Mouse (Mus musculus) embryonic facial prominence, embryonic 11.5 days (tissue): ENCODE results near the gene Ikzf2. TPM values are rescaled to one million over a fixed set of nuclear protein-coding genes. Genes with fewer than 3 reads are reported as not detected.

Source experiments
- ATAC-seq: fragments of 200-750 bp; cut with Nextera tagmentation; replicated peaks from 2 replicates; pipeline ENCODE4 v1.8.0; 2017; ENCODE audit warnings: low read depth; ENCODE audit not compliant: insufficient number of reproducible peaks, low FRiP score, low TSS enrichment
- DNase-seq: peaks from one replicate; pipeline ENCODE4 v3.0.0-alpha.2; 2015; ENCODE audit warnings: low spot score
- H3K27ac ChIP-seq: fragments of 300-500 bp; sonication (generic); replicated peaks from 2 replicates; pipeline ENCODE4 v1.5.1; 2014; ENCODE audit warnings: mild to moderate bottlenecking, low read depth, low read length, control low read depth
- H3K27me3 ChIP-seq: fragments of 300-500 bp; sonication (generic); 2 replicates; pipeline ENCODE4 v1.6.1; 2014; ENCODE audit warnings: mild to moderate bottlenecking, low read length, moderate library complexity, mixed read lengths; ENCODE audit not compliant: control insufficient read depth, insufficient read depth
- H3K36me3 ChIP-seq: fragments of 300-500 bp; sonication (generic); replicated peaks from 2 replicates; pipeline ENCODE4 v1.6.1; 2014; ENCODE audit warnings: low read depth, mild to moderate bottlenecking, low read length, moderate library complexity, mixed read lengths; ENCODE audit not compliant: control insufficient read depth, insufficient read depth
- H3K4me1 ChIP-seq: fragments of 300-500 bp; sonication (generic); 2 replicates; pipeline ENCODE4 v1.6.1; 2014; ENCODE audit warnings: low read length, mixed read lengths; ENCODE audit not compliant: control insufficient read depth, insufficient read depth
- H3K4me2 ChIP-seq: fragments of 300-500 bp; sonication (generic); 2 replicates; pipeline ENCODE4 v1.6.1; 2014; ENCODE audit warnings: low read depth, mild to moderate bottlenecking, control low read depth, low read length, moderate library complexity
- H3K4me3 ChIP-seq: fragments of 300-500 bp; sonication (generic); 2 replicates; pipeline ENCODE4 v1.5.1; 2014; ENCODE audit warnings: low read depth, low read length, control low read depth
- H3K9ac ChIP-seq: fragments of 300-500 bp; sonication (generic); replicated peaks from 2 replicates; pipeline ENCODE4 v1.6.1; 2014; ENCODE audit warnings: mild to moderate bottlenecking, control low read depth, low read length
- H3K9me3 ChIP-seq: fragments of 300-500 bp; sonication (generic); replicated peaks from 2 replicates; pipeline ENCODE4 v1.6.1; 2016; ENCODE audit warnings: mild to moderate bottlenecking, low read length, inconsistent platforms, mixed read lengths; ENCODE audit not compliant: control insufficient read depth
- WGBS: fragments of 180-500 bp; shearing (Covaris S2); extraction: QIAGEN DNeasy Blood & Tissue Kit; methylation state at CpG from one replicate; pipeline ENCODE4 v1.1.7; 2014; 5-methylcytosine and 5-hydroxymethylcytosine counted together
- polyA plus RNA-seq: library from polyadenylated mRNA; unstranded; fragments of >200 nt; fragmentation: Nextera tagmentation; extraction: Ambion mirVana; gene quantifications from 2 replicates; pipeline ENCODE4 v1.2.1, GENCODE M21; 2014

Ikzf2 gene
- 5.0 and 5.3 TPM in 2 replicates for polyA plus RNA-seq

DNA sequence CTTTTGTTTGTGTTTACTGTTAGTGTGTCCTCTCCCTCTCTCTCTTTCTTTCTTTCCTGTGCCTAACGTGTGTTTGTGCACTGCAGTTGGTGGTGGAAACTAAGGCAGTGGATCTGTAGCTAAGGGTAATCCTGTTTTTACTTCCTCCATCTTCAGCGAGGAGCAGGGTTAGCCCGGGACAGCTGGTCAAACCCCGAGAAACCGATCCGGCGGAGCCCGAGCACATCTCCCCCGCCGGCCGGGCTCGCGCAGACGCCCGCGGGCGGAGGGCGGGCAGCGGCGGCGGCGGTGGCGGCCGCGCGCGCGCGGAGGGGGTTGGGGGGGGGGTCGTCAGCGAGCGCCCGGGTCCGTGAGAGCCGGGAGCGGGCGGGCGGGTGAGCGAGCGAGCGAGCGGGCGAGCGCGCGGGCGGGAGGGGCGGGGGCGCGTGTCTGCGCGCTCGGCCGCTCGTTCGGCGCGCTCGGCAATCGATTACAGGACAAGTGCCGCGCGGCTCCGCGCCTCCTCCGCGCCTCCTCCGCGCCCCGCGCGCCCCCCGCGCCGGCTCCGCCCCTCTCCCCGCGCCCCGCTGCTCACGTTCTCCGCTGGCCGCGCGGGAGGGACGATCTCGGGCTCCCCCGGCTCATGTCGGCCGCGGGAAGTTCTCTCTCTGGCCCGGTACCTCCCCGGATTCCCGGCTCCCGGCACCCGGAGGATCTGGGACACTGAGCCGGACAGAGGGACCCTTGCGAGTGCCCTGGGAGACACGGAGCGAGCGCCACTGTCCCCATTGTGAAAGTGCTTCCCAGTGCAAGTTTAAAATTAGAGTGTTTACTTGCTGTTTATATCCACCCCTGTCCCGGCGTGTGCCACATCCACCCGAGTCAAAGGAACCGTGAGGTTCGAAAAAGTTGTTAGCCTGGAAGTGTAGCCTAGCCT lies at the start of gene Ikzf2:
Gene Ikzf2, minus strand, starts transcription at position 170 of the 916 bp plus-strand sequence.
- peak; percentile 87 for DNase-seq
- no peaks in the 10 kb centered on the region for H3K27me3 ChIP-seq
- under 1% methylated on average over 49 of the region's 105 CpGs for WGBS

GRCm38 (mm10) chr1:69729729-69730128 lies 42.7 kb upstream of the Ikzf2 start:
- ATAC-seq: no peak
- WGBS: 60% methylated on average over 1 of the region's 1 CpGs
- H3K4me1 ChIP-seq: no peaks in the 10 kb centered on the region

More for the DNA sequence above, at the start of gene Ikzf2:
- Histone ChIP-seq H3K4me3 (peak within 1 kb of the TSS; percentile 67), H3K27ac (peak within 1 kb of the TSS; percentile 79), H3K4me2 (peak within 1 kb of the TSS; percentile 63), H3K9me3 (no peaks in the 10 kb centered on the region), H3K9ac (peak within 1 kb of the TSS; percentile 86), H3K4me1 (no peaks in the 10 kb centered on the region), H3K36me3 (no peaks in the 10 kb centered on the region)
- ATAC-seq: peak; percentile 93

DNA sequence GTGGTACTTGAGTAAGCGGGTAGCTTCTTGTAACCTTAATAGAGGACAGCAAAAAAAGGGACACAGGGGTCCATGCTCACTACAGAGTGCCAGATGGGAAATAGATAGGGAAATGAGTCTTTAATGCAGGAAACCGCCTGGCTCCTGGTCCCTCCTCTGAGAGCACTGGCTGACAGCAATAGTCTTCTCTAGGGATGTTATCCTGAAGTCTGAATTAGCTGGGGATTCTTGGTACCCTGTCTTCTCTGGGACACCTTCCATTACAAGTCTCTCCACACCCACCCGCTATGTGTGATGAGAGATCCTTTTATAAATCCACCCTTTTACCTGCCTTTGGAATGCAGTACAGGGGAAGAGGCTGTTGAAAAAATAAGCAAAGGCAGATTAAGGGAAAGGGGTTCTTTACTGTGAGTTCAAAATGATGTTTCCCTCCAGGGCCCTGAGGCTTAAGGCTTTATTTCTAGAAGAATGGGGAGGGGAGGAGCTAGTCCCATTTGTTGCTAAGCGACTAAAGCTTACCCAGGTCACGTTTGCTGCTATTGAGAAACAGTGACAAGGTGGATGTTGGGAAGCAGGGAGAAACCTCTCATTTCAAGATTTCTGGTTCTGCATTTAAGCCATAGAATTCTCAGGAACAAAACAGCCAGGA lies 42.1 kb upstream of the Ikzf2 start:
- Histone ChIP-seq H3K4me3 (no peak overlapping the region), H3K27me3 (no peaks in the 10 kb centered on the region), H3K4me1 (no peaks in the 10 kb centered on the region), H3K9me3 (no peaks in the 10 kb centered on the region), H3K4me2 (no peak overlapping the region), H3K9ac (no peak overlapping the region), H3K36me3 (no peaks in the 10 kb centered on the region), H3K27ac (peak overlapping the region; percentile 36; the same call in 1 of the 2 replicates)
- 30% methylated on average over 5 of the region's 5 CpGs for WGBS
- DNase-seq (peak; percentile 66), ATAC-seq (peak; percentile 59; the same call in 1 of the 2 replicates)

More at GRCm38 (mm10) chr1:69729729-69730128, 42.7 kb upstream of the Ikzf2 start:
- Histone ChIP-seq H3K27ac (no peak overlapping the region), H3K9ac (no peak overlapping the region), H3K4me3 (no peak overlapping the region), H3K4me2 (no peak overlapping the region), H3K9me3 (no peaks in the 10 kb centered on the region), H3K36me3 (no peaks in the 10 kb centered on the region), H3K27me3 (no peaks in the 10 kb centered on the region)
- DNase-seq: peak; percentile 19

DNA sequence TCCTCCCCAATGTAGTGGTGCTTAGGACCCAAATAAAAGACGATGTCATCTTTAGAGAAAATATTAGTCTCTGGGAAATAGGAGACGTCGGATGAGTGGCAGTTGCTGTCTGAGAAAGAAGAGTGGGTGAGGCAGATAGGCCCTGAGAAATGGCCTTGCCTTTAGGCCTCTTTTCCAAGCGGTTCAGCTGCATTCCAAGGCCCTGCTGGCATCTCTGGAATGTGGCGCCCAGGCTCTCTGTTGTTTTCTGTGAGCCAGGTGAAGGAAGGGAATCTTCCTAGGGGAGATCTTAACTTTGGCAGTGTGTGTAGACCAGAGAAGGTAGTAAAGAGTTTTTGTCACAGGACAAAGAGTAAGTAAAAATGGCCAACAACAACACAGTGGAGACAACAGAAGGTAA lies 40.9 kb upstream of the Ikzf2 start:
- no peak overlapping the region for H3K4me2 ChIP-seq
- H3K9me3 ChIP-seq: no peaks in the 10 kb centered on the region
- H3K36me3 ChIP-seq: no peaks in the 10 kb centered on the region
- no peak overlapping the region for H3K4me3 ChIP-seq
- ATAC-seq: no peak
- WGBS: 36% methylated on average over 5 of the region's 5 CpGs
- peak; percentile 40 for DNase-seq
- no peak overlapping the region for H3K27ac ChIP-seq
- no peak overlapping the region for H3K9ac ChIP-seq
- H3K27me3 ChIP-seq: no peaks in the 10 kb centered on the region
- H3K4me1 ChIP-seq: no peaks in the 10 kb centered on the region

DNA sequence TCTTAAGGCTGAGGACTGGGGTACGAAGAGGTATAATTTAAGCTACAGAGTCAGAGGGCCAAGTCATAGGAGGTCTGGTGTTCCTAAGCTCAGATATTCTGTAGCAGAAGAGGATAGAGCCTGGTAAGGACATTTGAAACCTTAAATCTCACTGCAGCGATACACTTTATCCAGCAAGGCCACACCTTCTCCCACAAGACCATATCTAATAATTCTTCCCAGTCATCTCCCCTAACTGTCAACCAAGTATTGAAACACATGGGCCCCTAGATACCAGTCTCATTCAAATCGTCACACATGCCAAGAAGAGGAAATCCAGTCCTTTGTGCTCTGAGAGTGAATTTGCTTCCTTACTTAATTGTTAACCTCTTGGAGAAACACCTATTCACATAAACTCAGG lies 30.1 kb upstream of the Ikzf2 start:
- H3K36me3 ChIP-seq: no peaks in the 10 kb centered on the region
- no peak for ATAC-seq
- 89% methylated on average over 3 of the region's 3 CpGs for WGBS

DNA sequence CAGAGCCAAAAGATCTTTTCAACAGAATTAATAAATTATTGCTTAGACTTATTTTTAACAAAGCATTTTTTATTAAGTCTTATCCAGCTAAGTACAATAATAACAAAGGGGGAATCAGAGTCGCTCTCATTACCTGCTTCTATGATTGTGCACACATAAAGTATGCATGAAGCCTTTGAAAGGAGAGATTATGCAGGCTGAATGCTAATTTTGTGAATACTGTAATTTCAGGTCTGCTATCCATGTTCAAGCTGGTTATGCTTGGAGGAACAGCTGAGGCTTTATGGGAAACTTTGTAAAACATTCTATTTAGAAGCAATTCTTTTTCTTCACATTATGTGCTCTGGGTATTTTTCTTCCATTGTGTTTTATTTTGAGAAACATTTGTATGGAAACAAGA lies 21.5 kb upstream of the Ikzf2 start:
- WGBS: 93% methylated on average over 1 of the region's 1 CpGs
- H3K27ac ChIP-seq: no peak overlapping the region
- no peaks in the 10 kb centered on the region for H3K36me3 ChIP-seq
- no peak overlapping the region for H3K4me3 ChIP-seq
- no peaks in the 10 kb centered on the region for H3K27me3 ChIP-seq
- no peak overlapping the region for H3K4me2 ChIP-seq
- ATAC-seq (no peak), DNase-seq (no peak)
- H3K9ac ChIP-seq: no peak overlapping the region
- H3K4me1 ChIP-seq: no peaks in the 10 kb centered on the region
- no peaks in the 10 kb centered on the region for H3K9me3 ChIP-seq

More for the DNA sequence above, 30.1 kb upstream of the Ikzf2 start:
- no peak overlapping the region for H3K4me3 ChIP-seq
- no peaks in the 10 kb centered on the region for H3K4me1 ChIP-seq
- no peaks in the 10 kb centered on the region for H3K9me3 ChIP-seq
- DNase-seq: no peak
- no peaks in the 10 kb centered on the region for H3K27me3 ChIP-seq
- no peak overlapping the region for H3K9ac ChIP-seq
- no peak overlapping the region for H3K27ac ChIP-seq
- H3K4me2 ChIP-seq: no peak overlapping the region

DNA sequence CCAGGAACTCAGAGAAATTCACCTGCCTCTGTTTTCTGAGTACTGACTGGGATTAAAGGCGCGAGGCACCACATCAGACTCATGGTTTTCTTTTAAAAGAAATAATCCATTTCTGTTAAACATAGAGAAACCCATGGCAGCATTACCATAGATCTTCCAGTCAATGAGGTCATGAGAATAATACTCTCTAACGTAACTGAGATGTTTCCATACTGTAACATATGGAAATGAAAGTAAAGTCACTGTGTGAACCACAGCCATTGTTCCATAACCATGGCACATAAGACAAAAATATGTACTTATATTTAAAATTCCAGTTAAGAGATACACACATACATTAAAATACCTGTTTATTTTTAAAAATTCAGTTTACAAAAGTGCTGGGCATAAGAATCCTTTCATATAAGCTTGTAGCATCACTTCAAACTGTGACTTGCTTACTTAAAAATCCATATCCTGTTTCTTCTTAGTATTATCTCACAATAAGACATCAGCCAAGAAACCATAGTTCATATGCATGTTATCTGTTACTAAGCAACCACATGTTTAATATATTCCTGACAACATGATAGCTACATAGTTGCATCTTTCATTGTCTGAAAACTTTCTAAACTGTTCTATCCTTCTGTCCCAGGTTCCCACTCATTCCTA lies 16.6 kb upstream of the Ikzf2 start:
- Histone ChIP-seq H3K9me3 (no peaks in the 10 kb centered on the region), H3K4me1 (no peaks in the 10 kb centered on the region), H3K4me3 (no peak overlapping the region), H3K27me3 (no peaks in the 10 kb centered on the region), H3K9ac (no peak overlapping the region), H3K27ac (no peak overlapping the region), H3K36me3 (no peaks in the 10 kb centered on the region), H3K4me2 (no peak overlapping the region)
- 93% methylated on average over 3 of the region's 3 CpGs for WGBS
- ATAC-seq: no peak
- no peak for DNase-seq
